Mouse (Mus musculus) cerebellum, adult 8-10 months (tissue): ENCODE results near the gene Ctf1.
"Not testable (repeated sequence)": the region's sequence is repeated elsewhere in the genome, so short reads cannot be mapped to it uniquely, and the experiment has no call there.

Experiments used
- DNase-seq: peaks from one replicate; pipeline ENCODE4 v3.0.0; 2022

Gene Ctf1

GRCm38 (mm10) chr7:127693730-127694129 is 18.8 kb upstream of the Ctf1 start:
- not testable (repeated sequence) for DNase-seq

DNA sequence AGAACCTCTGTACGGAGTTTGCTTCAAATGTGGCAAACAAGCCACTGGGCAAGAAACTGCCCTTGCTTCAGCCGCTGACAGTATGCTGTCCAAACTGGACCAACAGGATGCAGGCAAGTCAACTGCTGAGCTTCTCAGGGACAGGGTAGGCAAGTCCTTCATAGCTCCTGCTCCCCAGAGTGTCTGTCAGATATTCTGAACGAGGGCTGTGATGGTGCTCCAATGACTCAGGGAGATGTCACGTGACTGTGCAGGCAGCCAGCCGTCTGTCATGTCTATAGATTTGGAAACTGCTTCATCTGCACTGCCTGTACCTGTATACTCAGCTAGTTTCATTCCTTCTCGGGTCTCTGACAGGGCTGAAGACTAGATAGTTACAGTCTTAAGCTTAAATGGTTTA is 13.6 kb upstream of the Ctf1 start:
- no peak for DNase-seq

DNA sequence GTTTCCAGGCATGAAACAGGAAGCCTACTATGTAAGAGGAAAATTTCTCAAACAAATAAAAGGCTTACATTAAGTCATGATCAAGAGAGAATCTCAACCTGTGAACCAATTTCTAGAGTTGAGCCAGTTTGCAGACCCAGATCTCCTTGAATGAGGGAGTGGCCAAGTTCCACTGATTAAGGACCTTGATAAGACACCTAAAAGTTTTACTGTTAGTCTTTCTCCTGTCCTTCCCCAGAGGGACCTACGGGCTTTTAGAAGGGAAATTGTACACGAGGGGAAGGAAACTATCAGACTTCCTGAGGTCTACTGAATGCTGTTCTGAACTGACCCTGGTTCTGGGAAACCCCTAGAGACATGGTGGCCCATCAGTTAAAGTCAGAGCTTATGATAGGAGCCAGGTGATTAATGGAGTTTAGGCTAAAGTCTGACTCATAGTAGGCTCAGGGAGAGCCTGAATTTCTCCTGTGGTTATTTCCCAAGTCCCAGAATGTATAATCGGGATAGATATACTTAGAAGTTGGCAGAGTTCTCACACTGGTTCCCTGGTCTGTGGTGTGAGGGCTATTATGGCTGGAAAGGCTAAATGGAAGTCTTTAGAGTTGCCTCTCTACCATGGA is 11.7 kb upstream of the Ctf1 start:
- DNase-seq = no peak

DNA sequence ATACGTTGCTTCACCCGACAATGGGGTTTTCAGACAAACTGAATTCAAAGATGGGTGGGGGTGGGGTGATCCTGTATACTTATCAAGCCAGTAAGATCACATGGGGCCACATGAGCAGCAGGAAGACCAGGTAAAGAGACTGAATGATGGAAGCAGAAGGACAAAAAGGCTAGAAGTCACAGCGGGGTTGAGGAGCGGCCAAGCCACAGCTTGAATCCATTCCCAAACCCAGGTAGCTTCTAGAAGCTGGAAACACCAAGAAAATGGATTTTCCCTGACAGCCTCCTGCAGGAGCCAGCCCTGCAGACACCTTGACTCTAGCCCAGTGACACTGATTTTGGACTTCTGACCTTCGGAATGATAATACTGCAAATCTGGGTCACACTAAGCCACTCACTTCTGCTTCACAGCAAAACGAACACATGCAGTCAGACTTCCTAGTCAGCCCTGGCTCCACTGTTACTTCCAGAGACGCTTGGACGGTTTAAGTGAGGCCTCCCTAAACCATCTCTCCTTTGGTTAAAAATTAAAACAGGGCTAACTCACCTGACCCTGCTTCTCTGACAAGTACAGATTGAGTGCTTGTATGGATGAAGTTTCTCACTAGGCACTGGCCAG is 8.9 kb upstream of the Ctf1 start:
- DNase-seq = no peak

DNA sequence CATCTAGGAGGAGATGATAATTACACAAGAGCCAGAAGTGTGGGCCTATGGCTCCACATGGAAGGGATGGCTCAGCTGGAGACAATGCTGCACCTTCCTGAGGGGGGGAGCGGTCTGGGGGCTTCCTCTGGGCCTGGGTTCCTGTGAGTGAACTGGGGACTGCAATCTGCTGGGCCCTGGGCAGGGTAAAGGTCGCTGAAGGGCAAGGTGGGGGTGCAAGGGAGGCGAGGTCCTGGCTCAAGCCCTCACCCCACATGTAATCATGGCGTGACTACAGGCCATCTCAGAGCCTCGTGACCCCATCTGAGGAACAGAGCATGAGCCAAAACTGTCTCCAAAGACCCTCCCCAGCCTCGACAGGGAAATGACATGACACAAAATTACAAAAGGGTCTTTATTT is 7.9 kb upstream of the Ctf1 start:
- no peak for DNase-seq

DNA sequence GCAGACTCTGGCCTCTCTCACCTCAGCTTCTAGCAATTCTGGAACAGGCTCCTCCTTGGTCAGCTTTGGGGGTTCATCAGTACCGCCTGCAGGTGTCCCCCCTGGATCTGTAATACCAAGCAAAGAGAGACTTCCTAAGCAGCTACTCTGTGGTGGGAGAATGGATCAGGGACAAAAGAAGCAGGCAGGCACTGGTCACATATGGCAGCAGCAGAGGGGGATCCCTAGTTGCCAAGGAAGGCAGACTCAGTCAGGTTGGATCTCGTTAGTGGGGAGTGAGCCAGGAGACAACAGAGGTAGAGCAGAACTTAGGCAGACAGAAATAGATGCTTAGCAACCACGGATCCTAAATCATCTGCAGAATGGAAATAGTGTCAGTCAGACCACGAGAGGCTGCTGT is 6.8 kb upstream of the Ctf1 start:
- peak; percentile 73 for DNase-seq

- peak; percentile 39 for DNase-seq
Measured at GRCm38 (mm10) chr7:127707045-127707956, 5.2 kb upstream of the Ctf1 start.

DNA sequence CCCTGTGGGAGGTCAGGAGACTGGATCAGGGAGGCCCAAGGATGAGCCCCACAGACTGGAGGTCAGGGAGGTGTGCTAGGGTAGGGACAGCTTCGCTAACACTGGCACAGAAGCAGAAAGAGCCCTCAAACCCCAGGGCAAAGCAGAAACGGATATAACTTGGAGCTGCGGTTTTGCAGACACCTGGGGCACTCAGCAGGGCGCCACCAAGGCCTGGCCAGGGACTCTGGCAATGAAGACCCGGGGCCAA is 4.7 kb upstream of the Ctf1 start:
- no peak for DNase-seq

DNA sequence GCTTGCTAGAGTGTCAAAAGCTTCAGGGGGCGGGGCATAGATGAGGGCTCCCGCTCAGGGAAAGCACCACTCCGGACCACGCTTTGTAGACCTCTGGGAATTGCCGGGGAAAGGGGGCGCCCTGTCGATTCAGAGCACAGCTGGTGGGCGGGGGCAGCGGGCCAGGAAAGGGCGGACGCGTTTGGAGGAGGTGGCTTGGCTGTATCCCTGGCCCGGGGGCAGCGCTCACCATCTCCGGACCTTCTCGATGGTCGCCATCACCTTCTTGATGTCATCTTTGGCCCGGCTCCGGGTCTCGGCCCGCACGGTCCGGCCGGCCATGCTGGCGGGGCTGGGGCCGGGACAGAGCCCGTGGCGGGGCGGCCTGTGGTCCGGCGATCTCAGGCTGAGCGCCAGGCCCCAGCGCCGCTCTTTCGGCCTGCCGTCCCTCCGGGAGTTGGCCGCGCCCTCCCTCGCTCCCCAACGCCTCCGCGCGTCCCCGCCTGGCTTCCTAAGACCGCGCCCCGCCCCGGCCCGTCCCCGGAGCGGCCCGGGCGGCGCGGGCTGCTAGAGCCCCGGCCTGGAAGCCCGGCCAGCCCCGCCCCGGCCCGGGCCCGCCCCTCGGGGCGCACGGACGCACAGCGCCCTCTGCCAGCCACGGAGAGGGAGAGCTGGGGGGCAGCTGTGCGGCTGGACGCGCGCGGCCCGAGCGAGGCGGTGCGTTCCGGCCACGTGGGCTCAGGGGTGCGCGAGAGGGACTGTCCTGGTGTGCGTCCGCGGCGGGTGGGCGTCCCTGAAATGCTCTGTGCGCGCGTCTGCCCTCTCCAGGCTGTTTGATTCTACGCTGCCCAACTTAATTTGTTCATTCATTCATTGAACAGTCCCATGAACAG is 4.1 kb upstream of the Ctf1 start, which contains the start of gene Bcl7c:
Gene Bcl7c, minus strand, starts transcription at position 727 of the 872 bp plus-strand sequence.
- DNase-seq = peak; percentile 81

- DNase-seq = no peak
Measured at GRCm38 (mm10) chr7:127709261-127709979, 3.1 kb upstream of the Ctf1 start.

GRCm38 (mm10) chr7:127711031-127711430 is 1.5 kb upstream of the Ctf1 start:
- DNase-seq = no peak

GRCm38 (mm10) chr7:127711456-127711855 is 1.1 kb upstream of the Ctf1 start:
- no peak for DNase-seq

- DNase-seq = no peak
Measured at GRCm38 (mm10) chr7:127714816-127715215, 2.3 kb downstream of the Ctf1 start.

GRCm38 (mm10) chr7:127716992-127717391 is 4.5 kb downstream of the Ctf1 start:
- DNase-seq = peak; percentile 80

- DNase-seq = no peak
Measured at GRCm38 (mm10) chr7:127718339-127718738, 5.8 kb downstream of the Ctf1 start.

GRCm38 (mm10) chr7:127719258-127719657 is 6.7 kb downstream of the Ctf1 start:
- DNase-seq = no peak

- no peak for DNase-seq
Measured at GRCm38 (mm10) chr7:127725490-127725889, 13.0 kb downstream of the Ctf1 start.

DNA sequence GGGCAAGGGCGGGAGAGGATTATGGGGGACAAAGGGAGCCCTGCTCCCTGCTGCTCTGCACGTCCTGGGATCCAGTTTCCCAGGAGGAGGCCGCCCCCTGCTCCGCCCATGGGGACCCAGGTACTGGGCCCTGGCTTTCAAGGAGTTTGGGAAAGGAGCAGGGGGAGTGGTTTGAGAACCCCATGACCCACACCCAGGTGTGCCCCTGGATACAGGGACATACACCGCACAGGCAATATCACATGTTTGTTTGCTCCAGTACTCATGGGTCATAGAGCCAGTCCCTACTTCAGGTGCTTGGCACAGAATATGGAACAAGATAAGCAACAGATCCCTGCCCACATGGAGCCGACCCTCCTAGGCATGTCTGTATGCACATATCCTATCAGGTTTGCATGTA is 13.4 kb downstream of the Ctf1 start:
- DNase-seq = no peak

GRCm38 (mm10) chr7:127727898-127728297 is 15.4 kb downstream of the Ctf1 start:
- DNase-seq = no peak

GRCm38 (mm10) chr7:127730170-127730569 is 17.6 kb downstream of the Ctf1 start:
- no peak for DNase-seq

DNA sequence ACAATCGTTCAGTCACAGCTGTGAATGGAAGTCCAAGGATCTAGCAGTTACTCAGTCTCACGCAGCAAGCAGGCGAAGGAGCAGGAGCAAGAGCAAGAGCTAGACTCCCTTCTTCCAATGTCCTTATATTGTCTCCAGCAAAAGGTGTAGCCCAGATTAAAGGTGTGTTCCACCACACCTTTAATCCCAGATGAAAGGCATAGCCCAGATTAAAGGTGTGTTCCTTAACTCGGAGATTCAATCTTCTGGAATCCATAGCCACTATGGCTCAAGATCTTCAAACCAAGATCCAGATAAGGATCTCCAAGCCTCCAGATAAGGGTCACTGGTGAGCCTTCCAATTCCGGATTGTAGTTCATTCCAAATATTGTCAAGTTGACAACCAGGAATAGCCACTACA is 19.5 kb downstream of the Ctf1 start, which contains the start of gene Ctf2:
Gene Ctf2, minus strand, starts transcription at position 101 of the 400 bp plus-strand sequence.
- DNase-seq = not testable (repeated sequence)

- peak; percentile 80 for DNase-seq
Measured at GRCm38 (mm10) chr7:127744366-127745045, 32.0 kb downstream of the Ctf1 start, which contains the start of gene Fbxl19. Gene Fbxl19 (plus strand): TSS chr7:127744543.
